Mouse (Mus musculus) stomach, embryonic 14.5 days (tissue): ENCODE results near the gene Agtr1a. TPM values are rescaled to one million over a fixed set of nuclear protein-coding genes. Genes with fewer than 3 reads are reported as not detected.

ENCODE experiments used
- ATAC-seq: fragments of 200-750 bp; cut with Nextera tagmentation; 2 replicates; pipeline ENCODE4 v1.8.0; 2017; ENCODE audit warnings: low read depth, moderate TSS enrichment; ENCODE audit not compliant: insufficient number of reproducible peaks, insufficient read depth, low FRiP score
- H3K27ac ChIP-seq: fragments of 300-500 bp; sonication (generic); 2 replicates; pipeline ENCODE4 v1.5.1; 2014; ENCODE audit warnings: mild to moderate bottlenecking, low read length, moderate library complexity, mixed read lengths
- H3K27me3 ChIP-seq: fragments of 300-500 bp; sonication (generic); 2 replicates; pipeline ENCODE4 v1.6.1; 2014; ENCODE audit warnings: low read length, control low read depth, mixed read lengths; ENCODE audit not compliant: control insufficient read depth, insufficient read depth
- H3K36me3 ChIP-seq: fragments of 300-500 bp; sonication (generic); 2 replicates; pipeline ENCODE4 v1.6.1; 2014; ENCODE audit warnings: mild to moderate bottlenecking, control low read depth, low read length, moderate library complexity, mixed read lengths; ENCODE audit not compliant: control insufficient read depth, insufficient read depth
- H3K4me1 ChIP-seq: fragments of 300-500 bp; sonication (generic); 2 replicates; pipeline ENCODE4 v1.6.1; 2014; ENCODE audit warnings: low read length, control low read depth, mixed read lengths; ENCODE audit not compliant: control insufficient read depth, insufficient read depth
- H3K4me2 ChIP-seq: fragments of 300-500 bp; sonication (generic); replicated peaks from 2 replicates; pipeline ENCODE4 v1.6.1; 2014; ENCODE audit warnings: low read depth, low read length, control low read depth
- H3K4me3 ChIP-seq: fragments of 300-500 bp; sonication (generic); 2 replicates; pipeline ENCODE4 v1.5.1; 2014; ENCODE audit warnings: low read depth, low read length, control low read depth
- H3K9ac ChIP-seq: fragments of 300-500 bp; sonication (generic); replicated peaks from 2 replicates; pipeline ENCODE4 v1.6.1; 2014; ENCODE audit warnings: low read depth, mild to moderate bottlenecking, control low read depth, low read length, moderate library complexity, mixed read lengths
- H3K9me3 ChIP-seq: fragments of 300-500 bp; sonication (generic); 2 replicates; pipeline ENCODE4 v1.6.1; 2016; ENCODE audit warnings: low read depth, low read length, control low read depth; ENCODE audit not compliant: control insufficient read depth
- WGBS: fragments of 180-500 bp; shearing (Covaris S2); extraction: QIAGEN DNeasy Blood & Tissue Kit; methylation state at CpG from one replicate; pipeline ENCODE4 v1.1.7; 2014; 5-methylcytosine and 5-hydroxymethylcytosine counted together
- polyA plus RNA-seq: library from polyadenylated mRNA; unstranded; fragments of >200 nt; fragmentation: Nextera tagmentation; extraction: Ambion mirVana; gene quantifications from 2 replicates; pipeline ENCODE4 v1.2.1, GENCODE M21; 2014

Agtr1a gene
- polyA plus RNA-seq, 1 experiment from 2014 or later: 6.2 TPM

DNA sequence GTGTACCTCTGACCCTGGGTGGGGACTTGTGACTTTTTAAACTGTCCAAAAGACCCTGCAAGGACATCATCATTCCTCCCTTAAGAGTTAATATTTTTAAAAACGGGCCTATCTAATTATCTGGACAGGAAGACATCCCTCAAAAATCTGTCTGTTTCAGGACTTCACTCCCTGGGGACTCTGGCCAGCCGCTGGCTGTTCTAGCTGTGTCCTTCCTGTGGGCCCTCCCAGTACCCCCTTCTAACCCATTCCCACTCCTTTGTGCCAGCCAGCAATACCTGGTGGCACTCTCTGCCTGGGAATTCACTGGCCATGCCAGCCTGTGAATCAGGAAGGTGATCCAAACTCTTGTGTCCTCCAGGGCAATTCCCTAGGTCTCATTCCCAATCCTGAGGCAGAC lies 29.1 kb downstream of the Agtr1a start:
- H3K4me2 ChIP-seq: no peak overlapping the region
- H3K9me3 ChIP-seq: peaks cover 4% of the 10 kb centered on the region; the same call in 1 of the 2 replicates
- WGBS: 43% methylated on average over 2 of the region's 2 CpGs
- H3K36me3 ChIP-seq: no peaks in the 10 kb centered on the region
- no peaks in the 10 kb centered on the region for H3K27me3 ChIP-seq
- ATAC-seq: no peak
- no peak overlapping the region for H3K9ac ChIP-seq
- H3K4me1 ChIP-seq: peaks cover 8% of the 10 kb centered on the region; the same call in 1 of the 2 replicates
- H3K27ac ChIP-seq: no peak overlapping the region
- H3K4me3 ChIP-seq: no peak overlapping the region

DNA sequence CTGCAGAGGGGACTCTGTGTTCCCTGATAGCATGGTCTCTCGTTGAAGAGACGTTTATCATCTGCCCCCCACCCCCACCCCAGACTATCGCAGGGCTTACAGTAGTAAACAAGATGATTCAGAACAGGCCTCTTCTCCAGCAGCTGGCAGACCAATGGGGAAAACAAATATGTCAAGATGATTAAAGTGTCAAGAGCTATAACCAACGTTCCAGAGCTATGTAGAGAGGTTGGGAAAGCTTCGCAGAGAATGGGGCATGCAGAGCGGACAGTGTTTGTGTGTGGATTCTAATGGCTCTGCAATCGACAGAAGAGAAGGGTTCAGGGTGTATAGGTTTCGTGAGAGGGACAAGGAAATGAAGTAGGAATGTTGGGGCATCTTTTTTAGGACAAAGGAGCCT lies 31.9 kb downstream of the Agtr1a start:
- H3K27me3 ChIP-seq: no peaks in the 10 kb centered on the region
- H3K27ac ChIP-seq: no peak overlapping the region
- peaks cover 4% of the 10 kb centered on the region; the same call in 1 of the 2 replicates for H3K9me3 ChIP-seq
- H3K4me2 ChIP-seq: no peak overlapping the region
- 28% methylated on average over 8 of the region's 8 CpGs for WGBS
- H3K4me3 ChIP-seq: no peak overlapping the region
- peaks cover 8% of the 10 kb centered on the region; the same call in 1 of the 2 replicates for H3K4me1 ChIP-seq
- H3K36me3 ChIP-seq: no peaks in the 10 kb centered on the region
- no peak for ATAC-seq
- no peak overlapping the region for H3K9ac ChIP-seq

DNA sequence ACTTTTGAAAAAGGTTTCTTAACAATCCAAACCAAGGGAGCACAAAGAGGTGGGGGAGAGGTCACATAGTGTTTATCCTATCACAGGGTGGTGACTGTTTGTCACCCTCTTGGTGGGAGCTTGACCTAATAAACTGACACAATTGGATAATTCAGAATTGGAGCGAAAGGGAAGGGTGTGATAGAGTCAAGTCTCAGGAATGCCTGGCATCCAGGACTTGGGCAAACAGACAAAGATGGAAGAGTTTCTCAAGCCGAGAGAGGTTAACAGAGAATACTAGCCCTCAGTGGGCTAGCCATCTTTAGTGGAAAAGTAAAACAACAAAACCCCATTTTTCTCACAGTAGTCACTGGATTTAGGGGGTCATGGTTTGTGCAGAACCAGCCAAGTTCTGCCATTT lies 32.5 kb downstream of the Agtr1a start:
- ATAC-seq: no peak
- H3K4me1 ChIP-seq: peaks cover 8% of the 10 kb centered on the region; the same call in 1 of the 2 replicates
- 34% methylated on average over 2 of the region's 2 CpGs for WGBS

DNA sequence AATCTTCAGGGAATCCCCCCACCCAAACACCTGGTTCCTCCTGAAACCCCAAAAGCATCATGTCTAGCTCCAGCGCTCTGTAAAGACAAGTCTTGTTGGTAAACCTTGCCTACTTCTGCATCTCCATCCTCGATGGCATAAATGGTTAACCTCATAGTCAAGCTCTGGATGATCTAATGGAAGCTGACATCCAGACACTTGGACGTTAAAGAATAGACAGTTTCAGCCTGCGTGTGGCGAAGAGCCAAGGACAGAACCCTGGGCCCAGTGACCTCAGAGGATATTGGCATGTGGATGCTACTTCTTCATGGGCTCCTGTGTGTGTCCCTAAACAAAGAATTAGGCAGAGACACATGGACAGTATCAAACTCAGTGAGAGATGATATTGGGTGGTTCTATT lies 42.6 kb downstream of the Agtr1a start:
- Histone ChIP-seq H3K27me3 (no peaks in the 10 kb centered on the region), H3K9me3 (no peaks in the 10 kb centered on the region), H3K36me3 (no peaks in the 10 kb centered on the region), H3K4me2 (no peak overlapping the region), H3K27ac (no peak overlapping the region), H3K4me1 (no peaks in the 10 kb centered on the region), H3K9ac (no peak overlapping the region), H3K4me3 (no peak overlapping the region)
- ATAC-seq: no peak
- 84% methylated on average over 5 of the region's 5 CpGs for WGBS

More for the DNA sequence above, 32.5 kb downstream of the Agtr1a start:
- Histone ChIP-seq H3K9ac (no peak overlapping the region), H3K27ac (no peak overlapping the region), H3K27me3 (no peaks in the 10 kb centered on the region), H3K4me3 (no peak overlapping the region), H3K4me2 (no peak overlapping the region), H3K9me3 (peaks cover 4% of the 10 kb centered on the region; the same call in 1 of the 2 replicates), H3K36me3 (no peaks in the 10 kb centered on the region)

DNA sequence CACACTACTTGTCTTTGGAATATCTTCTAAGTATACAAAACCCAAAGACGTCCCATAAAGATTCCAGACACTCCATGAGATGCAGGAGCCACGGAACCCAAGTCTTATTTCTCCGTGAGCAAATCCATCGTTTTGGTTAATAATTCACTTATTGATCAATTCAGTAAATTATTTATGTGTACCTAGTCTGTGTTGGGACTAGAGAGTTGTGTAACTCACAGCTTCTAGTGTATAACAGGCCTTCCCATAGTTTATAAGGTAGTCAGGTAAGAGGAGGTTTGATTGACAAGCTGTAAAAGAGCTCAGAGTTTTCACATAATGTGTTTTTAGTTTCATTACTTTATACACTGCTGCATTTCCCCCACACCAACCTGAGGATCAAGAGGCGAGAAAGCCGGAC lies 48.9 kb downstream of the Agtr1a start:
- 77% methylated on average over 6 of the region's 6 CpGs for WGBS
- ATAC-seq: no peak
- no peak overlapping the region for H3K4me2 ChIP-seq
- no peaks in the 10 kb centered on the region for H3K36me3 ChIP-seq
- H3K27ac ChIP-seq: no peak overlapping the region
- H3K4me3 ChIP-seq: no peak overlapping the region
- H3K4me1 ChIP-seq: no peaks in the 10 kb centered on the region
- H3K27me3 ChIP-seq: no peaks in the 10 kb centered on the region
- H3K9ac ChIP-seq: no peak overlapping the region
- no peaks in the 10 kb centered on the region for H3K9me3 ChIP-seq

DNA sequence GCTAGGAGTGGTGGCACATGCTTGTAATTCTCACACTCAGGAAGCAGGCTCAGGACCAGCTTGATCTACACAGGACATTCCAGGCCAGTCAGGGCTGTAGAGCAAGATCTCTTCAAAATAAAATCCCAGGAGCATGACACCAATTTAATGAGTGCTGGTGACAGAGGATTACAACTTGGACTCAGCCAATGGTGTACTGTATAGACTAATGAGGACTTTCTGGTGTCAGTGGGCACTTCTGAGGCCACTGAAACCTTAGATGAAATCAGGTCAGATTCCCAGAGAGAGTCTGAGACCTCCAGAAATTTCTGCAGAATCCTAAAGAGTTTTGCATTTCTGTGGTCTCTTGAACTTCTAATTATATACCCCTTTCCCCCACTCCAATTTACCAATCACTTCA lies 57.9 kb downstream of the Agtr1a start:
- H3K9me3 ChIP-seq: no peaks in the 10 kb centered on the region
- H3K4me3 ChIP-seq: no peak overlapping the region
- no peak overlapping the region for H3K27ac ChIP-seq
- H3K9ac ChIP-seq: no peak overlapping the region
- H3K36me3 ChIP-seq: no peaks in the 10 kb centered on the region
- H3K27me3 ChIP-seq: no peaks in the 10 kb centered on the region
- no peak for ATAC-seq
- no peak overlapping the region for H3K4me2 ChIP-seq
- H3K4me1 ChIP-seq: no peaks in the 10 kb centered on the region

DNA sequence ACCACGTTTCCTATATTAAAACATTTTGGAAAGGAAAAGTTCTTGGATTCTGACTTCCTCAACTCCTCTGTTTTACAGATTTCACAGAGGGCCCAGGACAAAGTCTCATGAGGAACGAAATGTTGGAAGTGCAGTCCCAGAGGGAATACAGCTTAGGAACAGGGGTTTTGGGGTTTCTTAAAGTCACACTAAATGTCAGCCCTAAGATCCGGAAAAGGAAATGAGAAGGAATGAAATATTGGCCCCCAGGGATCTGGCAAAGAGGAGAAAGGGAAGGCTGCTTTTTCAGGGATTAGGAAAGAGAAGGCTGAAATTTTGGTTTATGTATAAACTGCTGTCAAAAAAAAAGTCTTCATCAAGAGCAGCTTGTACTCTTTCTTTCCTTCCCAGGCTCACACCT lies 60.2 kb downstream of the Agtr1a start:
- Histone ChIP-seq H3K4me2 (no peak overlapping the region), H3K36me3 (no peaks in the 10 kb centered on the region), H3K9ac (no peak overlapping the region), H3K27ac (no peak overlapping the region), H3K4me3 (no peak overlapping the region), H3K4me1 (no peaks in the 10 kb centered on the region), H3K9me3 (no peaks in the 10 kb centered on the region), H3K27me3 (no peaks in the 10 kb centered on the region)
- 67% methylated on average over 3 of the region's 3 CpGs for WGBS
- ATAC-seq: no peak

DNA sequence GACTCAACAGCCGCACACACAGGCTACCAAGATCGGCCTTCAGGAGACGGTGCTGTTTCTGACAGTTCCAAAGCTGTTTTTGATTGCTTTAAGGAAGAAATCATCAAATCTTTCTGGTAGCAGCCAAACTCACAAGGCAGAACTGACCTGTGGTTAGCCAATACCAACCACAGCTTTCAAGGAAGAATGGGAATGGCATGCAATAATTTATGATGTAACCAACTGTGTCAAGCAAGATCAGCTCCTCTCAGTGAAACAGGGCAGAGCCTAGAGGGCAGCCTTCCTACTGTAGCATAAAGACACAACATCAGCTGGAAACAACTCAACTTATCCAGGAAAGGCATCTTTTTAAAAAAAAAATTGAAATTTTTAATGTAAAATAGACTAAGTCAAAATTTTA lies 62.6 kb downstream of the Agtr1a start:
- Histone ChIP-seq H3K36me3 (no peaks in the 10 kb centered on the region), H3K4me2 (no peak overlapping the region), H3K9ac (no peak overlapping the region), H3K27ac (no peak overlapping the region), H3K4me3 (no peak overlapping the region), H3K9me3 (no peaks in the 10 kb centered on the region), H3K27me3 (no peaks in the 10 kb centered on the region), H3K4me1 (no peaks in the 10 kb centered on the region)
- 90% methylated on average over 3 of the region's 3 CpGs for WGBS
- no peak for ATAC-seq

DNA sequence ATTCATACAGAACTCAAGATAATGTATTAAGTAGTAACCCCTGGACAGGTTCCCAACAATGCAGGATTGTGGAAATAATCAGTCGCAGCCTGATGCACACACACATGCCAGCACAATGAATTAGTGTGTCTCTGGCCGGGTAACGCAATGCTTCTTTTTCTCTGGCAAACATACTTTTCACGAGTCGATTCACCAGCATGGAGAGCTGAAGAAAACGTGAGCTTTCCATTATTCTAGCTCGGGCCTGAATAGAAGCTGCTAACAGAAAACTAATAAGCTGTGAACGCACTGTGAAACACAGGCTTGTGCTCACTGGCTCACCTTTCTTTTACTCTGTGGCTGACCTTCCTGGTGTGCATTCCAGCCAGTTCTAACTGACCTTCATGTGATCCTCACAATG lies 64.4 kb downstream of the Agtr1a start:
- Histone ChIP-seq H3K4me3 (no peak overlapping the region), H3K4me1 (no peaks in the 10 kb centered on the region), H3K4me2 (no peak overlapping the region), H3K9ac (no peak overlapping the region), H3K27ac (no peak overlapping the region), H3K27me3 (no peaks in the 10 kb centered on the region), H3K36me3 (no peaks in the 10 kb centered on the region), H3K9me3 (no peaks in the 10 kb centered on the region)
- ATAC-seq: no peak
- 73% methylated on average over 8 of the region's 8 CpGs for WGBS
